Mouse (Mus musculus) olfactory bulb, adult 2 months (tissue): Measurements from ENCODE around the gene Zfhx3. TPM values are rescaled to one million over a fixed set of nuclear protein-coding genes. Genes with fewer than 3 reads are reported as not detected.
A peak's percentile ranks its signal among the peaks of the same experiment; 100 is the strongest.

Experiments used
- H3K27ac ChIP-seq: fragments of 200-500 bp; 2 replicates; pipeline ENCODE4 v1.5.1; 2012; ENCODE audit warnings: low read depth, low read length; ENCODE audit not compliant: insufficient read depth
- H3K4me1 ChIP-seq: fragments of 200-500 bp; 2 replicates; pipeline ENCODE4 v1.6.1; 2012; ENCODE audit warnings: low read length; ENCODE audit not compliant: control insufficient read depth, insufficient read depth
- H3K4me3 ChIP-seq: fragments of 200-500 bp; 2 replicates; pipeline ENCODE4 v1.5.1; 2012; ENCODE audit warnings: mild to moderate bottlenecking, low read depth, low read length, moderate library complexity; ENCODE audit not compliant: insufficient read depth
- CTCF ChIP-seq: fragments of 200-500 bp; IDR thresholded peaks from 2 replicates; pipeline ENCODE4 v1.5.1; 2012; ENCODE audit warnings: low read depth, mild to moderate bottlenecking, low read length, moderate library complexity; ENCODE audit not compliant: insufficient read depth
- POLR2A ChIP-seq: fragments of 200-500 bp; IDR thresholded peaks from 2 replicates; pipeline ENCODE4 v1.6.1; 2012; ENCODE audit warnings: mild to moderate bottlenecking, low read depth, low read length, moderate library complexity; ENCODE audit not compliant: insufficient read depth
- WGBS: fragments of 180-500 bp; shearing (Covaris S2); methylation state at CpG from one replicate; pipeline ENCODE4 v1.1.7; 2018; 5-methylcytosine and 5-hydroxymethylcytosine counted together
- polyA plus RNA-seq: library from polyadenylated mRNA; stranded (reverse); fragments of >200 nt; gene quantifications from 2 replicates; pipeline ENCODE4 v1.2.4, GENCODE M21; 2012; ENCODE audit warnings: low replicate concordance; ENCODE audit not compliant: missing spikeins, insufficient read depth, insufficient read length

Zfhx3 gene
- polyA plus RNA-seq, 1 experiment, result not detected

DNA sequence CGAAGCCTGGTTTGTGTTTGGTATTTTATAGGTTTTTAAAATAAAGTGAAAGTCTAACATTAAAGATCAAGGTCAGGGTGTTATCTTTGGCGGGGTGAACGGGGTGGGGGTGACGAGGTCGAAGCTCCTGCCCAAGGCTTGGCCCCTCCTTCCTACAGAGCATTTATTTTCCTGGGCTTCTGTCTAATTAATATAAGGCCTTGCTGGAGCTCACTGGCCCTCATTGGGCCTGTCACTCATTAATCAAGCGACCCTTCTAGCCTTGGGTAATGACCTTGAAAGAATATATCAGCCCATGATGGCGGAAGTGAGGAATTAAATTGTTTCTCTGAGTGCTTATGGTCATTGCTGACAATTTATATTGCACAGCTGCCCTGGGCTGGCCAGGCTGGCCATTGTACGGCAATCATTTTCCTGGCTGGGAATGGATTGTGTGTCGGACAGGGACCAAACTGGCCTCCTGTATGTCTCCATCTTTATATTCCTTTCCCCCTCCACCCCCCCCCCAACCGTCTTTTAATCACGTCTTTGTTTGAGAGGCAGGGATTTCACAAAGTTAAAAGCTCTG is 322.2 kb downstream of the Zfhx3 start:
- no peaks in the 10 kb centered on the region for H3K4me1 ChIP-seq
- TF ChIP-seq CTCF (no peak), POLR2A (no peak)
- WGBS, result 67% methylated on average over 11 of the region's 11 CpGs

DNA sequence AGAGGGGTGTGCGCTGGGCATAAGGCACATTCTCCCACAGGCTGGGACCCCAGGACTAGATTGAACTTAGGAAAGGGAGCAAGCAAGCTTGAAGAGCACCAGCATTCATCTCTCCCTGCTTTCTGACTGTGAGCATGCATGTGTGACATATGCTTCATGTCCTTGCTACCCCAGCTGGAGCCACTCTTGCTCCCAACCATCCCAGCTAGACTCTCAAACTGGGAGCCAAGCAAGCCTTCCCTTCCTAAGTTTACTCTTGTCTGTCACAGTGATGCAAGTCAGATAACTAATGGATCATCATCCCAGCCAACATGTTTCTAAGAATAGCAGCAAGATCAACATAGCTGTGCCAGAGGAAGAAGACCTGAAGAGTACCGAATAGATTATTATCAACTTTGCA is 335.5 kb downstream of the Zfhx3 start:
- Histone ChIP-seq H3K4me3 (no peak overlapping the region), H3K4me1 (peaks cover 4% of the 10 kb centered on the region; the same call in 1 of the 2 replicates), H3K27ac (no peak overlapping the region)
- TF ChIP-seq POLR2A (no peak), CTCF (no peak)
- 91% methylated on average over 2 of the region's 2 CpGs for WGBS

More for the DNA sequence above, 322.2 kb downstream of the Zfhx3 start:
- no peak overlapping the region for H3K4me3 ChIP-seq
- H3K27ac ChIP-seq, result no peak overlapping the region

DNA sequence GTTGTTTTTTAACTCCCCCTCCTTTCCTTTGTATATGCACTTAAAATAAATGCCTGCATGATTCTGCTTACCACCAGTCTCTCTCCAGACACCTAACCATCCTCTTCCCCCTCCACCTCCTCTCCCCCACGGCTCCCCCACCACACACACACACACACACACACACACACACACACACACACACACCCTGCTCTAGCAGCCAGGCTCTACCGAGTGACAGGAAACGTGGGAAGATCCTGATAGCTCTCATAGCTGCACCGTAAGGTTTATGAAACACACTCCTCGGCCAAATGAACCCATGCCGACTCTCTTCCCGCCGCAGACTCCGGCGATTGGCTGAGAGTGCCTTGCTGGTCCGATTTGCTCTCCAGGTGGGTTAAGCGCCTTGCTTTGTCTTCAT is 339.5 kb downstream of the Zfhx3 start:
- H3K4me1 ChIP-seq, result peaks cover 4% of the 10 kb centered on the region; the same call in 1 of the 2 replicates
- no peak overlapping the region for H3K27ac ChIP-seq
- TF ChIP-seq POLR2A (no peak), CTCF (0 out of 2 replicates have a peak, but pooled peaks have one; percentile 10)
- 56% methylated on average over 12 of the region's 12 CpGs for WGBS
- no peak overlapping the region for H3K4me3 ChIP-seq

DNA sequence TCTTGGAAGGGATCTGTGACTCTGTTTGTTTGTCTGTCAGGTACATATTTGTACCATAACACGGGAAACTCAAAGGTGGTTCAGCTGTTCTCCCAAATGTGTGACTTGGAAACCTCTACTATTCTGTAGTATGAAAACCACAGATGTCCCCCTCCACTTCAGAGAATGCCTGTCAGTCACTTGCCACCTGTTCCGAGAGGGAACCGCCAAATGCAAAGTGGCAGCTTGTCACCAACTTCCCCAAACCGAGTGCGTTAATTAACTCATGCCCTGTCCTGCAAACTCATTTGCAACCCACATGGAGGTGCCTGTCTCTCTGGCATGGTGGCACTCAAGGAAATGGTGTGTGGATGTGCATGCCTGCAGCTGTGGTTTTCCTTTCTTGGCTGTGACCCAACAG is 343.7 kb downstream of the Zfhx3 start:
- 64% methylated on average over 5 of the region's 5 CpGs for WGBS
- Histone ChIP-seq H3K27ac (no peak overlapping the region), H3K4me3 (no peak overlapping the region), H3K4me1 (peaks cover 4% of the 10 kb centered on the region; the same call in 1 of the 2 replicates)
- no peak for TF ChIP-seq POLR2A
- no peak for TF ChIP-seq CTCF

DNA sequence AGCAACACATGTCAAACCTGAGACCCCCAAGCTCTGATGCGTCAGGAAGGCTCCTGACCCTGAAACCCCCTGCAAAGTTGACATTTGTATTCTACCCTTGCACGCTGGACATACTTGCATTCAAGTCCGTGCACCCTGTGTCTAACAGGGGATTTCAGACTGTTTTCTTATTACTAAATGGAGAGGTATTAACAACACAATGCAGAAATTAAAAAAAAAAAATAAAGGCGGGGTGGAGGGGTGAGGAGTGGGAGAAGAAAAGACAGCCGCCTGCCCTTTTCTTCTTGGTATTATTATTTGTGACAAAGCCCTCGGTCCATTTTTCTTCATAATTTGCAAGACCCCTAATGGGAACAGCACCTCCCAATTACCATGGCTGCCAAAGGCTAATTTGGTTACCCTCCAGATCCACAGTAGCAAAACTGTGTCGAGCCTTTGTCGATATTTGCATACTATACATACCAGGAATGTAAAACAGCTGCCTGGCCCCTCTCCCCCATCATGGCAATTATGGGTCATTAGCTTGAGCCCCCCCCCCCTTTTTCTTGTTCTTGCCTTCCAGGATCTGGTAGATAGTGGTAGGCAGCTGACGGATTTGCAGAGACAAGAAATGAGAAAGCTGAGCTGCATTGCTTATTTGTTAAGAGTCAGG is 358.6 kb downstream of the Zfhx3 start:
- Histone ChIP-seq H3K4me1 (no peaks in the 10 kb centered on the region), H3K4me3 (no peak overlapping the region), H3K27ac (no peak overlapping the region)
- TF ChIP-seq CTCF (no peak), POLR2A (no peak)
- 26% methylated on average over 9 of the region's 9 CpGs for WGBS

DNA sequence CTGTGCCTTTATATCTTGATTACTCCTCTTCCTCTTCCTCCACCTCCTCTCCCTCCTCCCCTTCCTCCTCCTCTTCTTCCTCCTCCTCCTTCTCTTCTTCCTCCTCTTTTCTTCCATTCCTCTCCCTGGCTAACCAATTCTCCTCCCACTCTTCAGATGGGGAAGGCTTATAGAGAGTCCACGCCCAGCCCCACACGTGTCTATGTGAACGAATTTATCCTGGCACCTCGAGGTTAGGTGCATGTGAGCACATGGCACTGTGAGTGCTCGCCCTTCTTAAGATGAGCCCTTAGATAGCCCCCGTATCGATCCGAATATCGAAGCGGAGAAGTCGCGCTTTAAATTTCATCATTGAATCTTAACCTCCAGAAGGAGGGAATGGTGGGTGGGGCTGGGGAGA is 359.2 kb downstream of the Zfhx3 start:
- no peaks in the 10 kb centered on the region for H3K4me1 ChIP-seq
- no peak for TF ChIP-seq POLR2A
- no peak for TF ChIP-seq CTCF
- 71% methylated on average over 12 of the region's 12 CpGs for WGBS
- no peak overlapping the region for H3K27ac ChIP-seq
- no peak overlapping the region for H3K4me3 ChIP-seq

DNA sequence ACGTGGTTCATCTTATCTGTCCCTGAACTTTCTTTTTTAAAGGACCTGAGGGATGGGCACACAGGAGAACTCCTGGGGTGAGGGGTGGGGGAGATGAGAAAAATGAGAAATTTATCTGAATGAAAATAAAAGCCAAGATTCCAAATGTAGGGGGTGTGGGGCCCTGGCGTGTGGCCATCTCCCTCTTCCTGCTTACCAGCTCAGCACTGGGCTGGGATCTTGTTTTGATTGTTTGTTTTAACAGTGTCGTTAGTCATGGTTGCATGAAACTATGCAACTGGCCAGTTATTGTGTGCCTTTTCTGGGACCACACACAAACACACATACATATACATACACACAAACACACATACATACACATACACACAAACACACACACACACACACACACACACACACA is 362.9 kb downstream of the Zfhx3 start:
- Histone ChIP-seq H3K4me3 (no peak overlapping the region), H3K27ac (no peak overlapping the region), H3K4me1 (no peaks in the 10 kb centered on the region)
- WGBS, result 75% methylated on average over 3 of the region's 3 CpGs
- TF ChIP-seq POLR2A, result no peak

DNA sequence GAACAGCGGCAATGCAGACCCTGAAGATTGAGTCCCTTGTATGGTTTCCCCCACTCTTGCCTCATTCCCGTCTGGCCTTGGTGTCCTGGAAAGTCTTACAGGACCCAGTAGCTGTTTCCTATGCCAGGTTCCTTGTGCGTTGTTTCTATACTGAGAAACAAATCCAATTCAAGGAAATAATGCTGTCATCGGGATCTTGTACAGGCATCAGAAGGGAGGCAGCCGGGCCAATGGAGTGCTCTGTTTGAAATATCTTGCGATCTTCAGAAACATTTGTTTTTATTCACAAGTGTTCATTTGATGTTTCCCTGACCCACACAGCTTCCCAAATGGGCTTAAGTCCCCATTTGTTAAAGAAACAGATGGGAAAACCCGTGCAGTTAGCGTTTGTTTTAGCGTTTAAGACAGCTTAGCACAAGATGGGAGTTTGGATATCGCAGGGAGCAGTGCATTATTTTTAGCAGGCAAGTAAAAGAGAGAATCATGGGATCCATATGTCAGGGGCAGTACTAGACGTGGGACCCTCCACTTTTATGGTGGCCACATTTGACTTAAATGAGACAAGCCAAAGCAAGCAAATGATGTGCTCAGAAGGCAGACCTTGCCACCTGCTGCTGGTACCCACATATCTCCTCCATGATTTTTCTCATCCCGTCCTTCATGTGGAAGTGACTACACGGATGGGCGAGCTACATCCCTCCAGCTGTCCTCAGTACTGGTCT is 367.2 kb downstream of the Zfhx3 start:
- no peak for TF ChIP-seq POLR2A
- TF ChIP-seq CTCF, result no peak
- Histone ChIP-seq H3K4me1 (no peaks in the 10 kb centered on the region), H3K27ac (no peak overlapping the region), H3K4me3 (no peak overlapping the region)
- WGBS, result 83% methylated on average over 14 of the region's 14 CpGs

DNA sequence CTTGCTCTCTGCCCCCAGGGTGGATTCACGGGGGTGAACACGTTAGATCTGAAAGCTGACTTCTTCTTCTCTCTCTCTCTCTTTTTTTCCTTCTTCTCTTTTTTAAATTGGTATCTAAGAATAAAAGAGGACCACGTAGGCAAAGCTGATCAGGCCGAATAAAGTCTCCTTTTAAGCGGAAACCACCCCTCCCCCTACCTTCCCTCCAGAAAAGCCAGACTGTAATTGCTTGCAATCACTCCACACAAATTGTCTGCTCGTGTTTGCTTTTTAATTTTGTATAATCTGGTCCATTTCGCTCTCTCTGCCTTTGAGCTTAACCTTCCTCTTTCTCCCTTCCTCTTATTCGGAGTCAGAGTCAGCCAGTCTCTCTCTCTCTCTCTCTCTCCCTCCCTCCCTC is 372.6 kb downstream of the Zfhx3 start:
- Histone ChIP-seq H3K4me1 (no peaks in the 10 kb centered on the region), H3K27ac (no peak overlapping the region), H3K4me3 (no peak overlapping the region)
- TF ChIP-seq CTCF (no peak), POLR2A (no peak)
- 30% methylated on average over 8 of the region's 8 CpGs for WGBS
